Mouse (Mus musculus): Measurements from ENCODE around the gene Gfy. TPM values are rescaled to one million over a fixed set of nuclear protein-coding genes. Genes with fewer than 3 reads are reported as not detected.
A peak's percentile ranks its signal among the peaks of the same experiment; 100 is the strongest.
"Not testable (repeated sequence)": the region's sequence is repeated elsewhere in the genome, so short reads cannot be mapped to it uniquely, and the experiment has no call there.

Gfy gene
- polyA plus RNA-seq, 1 experiment from 2014 or later: not detected

DNA sequence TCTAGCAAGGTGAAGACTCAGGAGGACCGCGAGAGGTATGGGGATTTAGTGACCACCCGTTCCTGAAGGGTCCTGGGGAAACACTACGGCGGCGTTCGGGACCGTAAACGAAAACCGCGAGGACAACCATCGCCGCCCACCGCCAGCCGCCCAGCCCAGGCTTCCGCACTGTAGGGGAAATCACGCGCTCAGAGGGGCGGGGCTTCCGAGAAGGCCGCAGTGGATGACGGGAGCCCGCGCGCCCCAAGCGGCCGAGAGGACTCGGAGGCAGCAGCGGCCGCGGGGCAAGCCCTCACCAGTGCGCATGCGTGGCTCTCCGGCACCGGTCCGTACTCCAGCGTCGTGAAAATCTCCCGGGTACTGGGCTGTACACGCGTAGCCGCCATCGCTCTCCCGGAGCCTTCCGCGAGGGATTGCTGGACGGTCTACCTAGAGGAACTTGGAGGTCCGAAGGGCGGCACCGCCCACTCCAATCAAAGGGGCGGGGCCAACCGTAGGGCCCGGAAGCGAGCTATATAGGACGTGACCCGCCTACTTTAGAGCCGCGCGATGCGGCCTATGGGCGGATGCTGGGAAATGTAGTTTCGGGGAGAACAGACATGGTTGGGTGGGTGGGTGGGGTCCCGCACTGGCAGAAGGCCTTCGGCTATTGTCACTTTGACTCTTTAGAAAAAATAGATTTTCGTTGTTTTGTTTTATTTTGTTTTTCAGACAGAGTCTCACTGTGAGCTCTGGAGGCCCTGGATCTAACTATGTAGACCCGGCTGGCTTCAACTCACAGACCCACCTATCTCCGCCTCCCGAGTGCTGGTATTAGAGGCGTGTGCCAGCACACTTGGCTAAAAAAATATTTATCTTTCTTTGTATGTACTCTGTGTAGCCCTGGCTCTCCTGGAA lies 25.0 kb downstream of the Gfy start, which contains the start of the genes Pih1d1 and Aldh16a1:
TSS of gene Pih1d1 (plus strand) at position 208 of the 897 bp plus-strand sequence.
TSS of gene Aldh16a1 (minus strand) at position 489 of the 897 bp plus-strand sequence.
- Histone ChIP-seq H3K9me3 (no peaks in the 10 kb centered on the region), H3K4me3 (replicated peaks) (peak within 1 kb of the TSS; percentile 59), H3K9ac (peak within 1 kb of the TSS; percentile 76), H3K36me3 (0 out of 2 replicates have a peak, but pooled peaks cover 4% of the 10 kb centered on the region), H3K4me1 (peaks cover 18% of the 10 kb centered on the region), H3K27ac (peak within 1 kb of the TSS; percentile 96), H3K4me2 (peak within 1 kb of the TSS; percentile 72), H3K27me3 (replicated peaks) (no peaks in the 10 kb centered on the region)
- ATAC-seq (ENCODE audit: insufficient read depth, low FRiP score, low read depth): peak; percentile 93
- 3% methylated on average over 69 of the region's 69 CpGs for WGBS

DNA sequence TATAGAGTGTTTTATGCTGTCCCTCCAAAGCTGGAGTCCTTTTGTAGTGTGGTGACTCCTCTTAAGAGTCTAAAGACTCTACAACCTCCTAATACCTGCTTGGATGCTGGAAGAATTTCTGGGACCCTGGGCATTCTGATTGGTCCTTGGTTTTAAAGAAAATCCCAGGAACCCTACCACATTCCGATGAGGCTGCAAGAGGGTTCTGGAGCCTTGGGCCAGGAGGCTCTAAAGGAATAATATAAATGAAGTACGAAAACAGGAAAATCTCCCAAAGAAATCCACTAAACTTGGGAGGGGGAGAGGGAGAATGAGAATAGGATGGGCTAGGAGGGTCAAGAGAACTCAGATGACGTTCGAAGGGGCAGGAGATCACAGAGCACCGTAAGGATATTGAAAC lies 25.8 kb downstream of the Gfy start:
- 0 out of 2 replicates have a peak, but pooled peaks cover 4% of the 10 kb centered on the region for H3K36me3 ChIP-seq
- peak overlapping the region; percentile 96 for H3K27ac ChIP-seq
- WGBS: 1% methylated on average over 5 of the region's 5 CpGs
- H3K4me2 ChIP-seq: peak overlapping the region; percentile 72
- ATAC-seq (ENCODE audit: insufficient read depth, low FRiP score, low read depth): no peak
- no peaks in the 10 kb centered on the region for H3K27me3 ChIP-seq (replicated peaks)
- H3K9ac ChIP-seq: peak overlapping the region; percentile 76
- H3K9me3 ChIP-seq: no peaks in the 10 kb centered on the region
- peaks cover 18% of the 10 kb centered on the region for H3K4me1 ChIP-seq
- H3K4me3 ChIP-seq (replicated peaks): peak overlapping the region; percentile 59

DNA sequence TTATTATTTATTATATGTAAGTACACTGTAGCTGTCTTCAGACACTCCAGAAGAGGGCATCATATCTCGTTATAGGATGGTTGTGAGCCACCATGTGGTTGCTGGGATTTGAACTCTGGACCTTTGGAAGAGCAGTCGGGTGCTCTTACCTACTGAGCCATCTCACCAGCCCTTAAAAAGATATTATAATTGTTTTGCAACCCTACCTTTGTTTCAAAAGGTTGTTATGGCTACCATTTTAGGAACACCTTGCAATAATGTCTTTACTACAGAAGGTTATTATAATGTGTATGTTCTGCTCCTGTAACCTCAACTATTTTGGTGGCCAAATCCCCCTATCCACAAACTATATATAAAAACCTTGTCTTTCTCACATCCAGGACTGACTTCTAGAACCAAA lies 26.3 kb downstream of the Gfy start:
- ATAC-seq (ENCODE audit: insufficient read depth, low FRiP score, low read depth); H3K27me3 ChIP-seq (replicated peaks); H3K4me3 ChIP-seq (replicated peaks); H3K36me3 ChIP-seq; H3K27ac ChIP-seq; H3K4me2 ChIP-seq; H3K9me3 ChIP-seq; H3K9ac ChIP-seq: not testable (repeated sequence)
- 84% methylated on average over 2 of the region's 2 CpGs for WGBS
- peaks cover 18% of the 10 kb centered on the region for H3K4me1 ChIP-seq

DNA sequence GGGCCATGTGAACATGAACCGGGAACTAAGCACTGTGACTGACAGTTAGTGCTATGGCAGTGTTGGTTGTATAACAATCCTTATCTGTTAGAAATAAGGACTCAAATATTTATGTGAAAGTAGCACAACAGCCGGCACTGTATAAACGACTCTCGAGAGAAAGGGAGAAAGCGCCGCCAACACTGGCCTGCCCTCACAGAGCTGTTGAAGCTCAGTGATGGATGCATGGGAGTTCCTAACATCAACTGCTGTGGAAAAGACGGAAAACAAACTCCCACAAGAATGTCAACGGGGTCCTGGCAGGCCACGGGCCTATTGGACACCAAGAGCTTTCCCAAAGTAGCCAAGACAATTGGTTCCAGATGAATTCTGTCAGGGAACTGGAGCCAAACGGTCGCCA lies 28.1 kb downstream of the Gfy start:
- peak overlapping the region; percentile 2; the same call in 1 of the 2 replicates for H3K4me2 ChIP-seq
- H3K9ac ChIP-seq: no peak overlapping the region
- H3K4me1 ChIP-seq: peaks cover 18% of the 10 kb centered on the region
- H3K36me3 ChIP-seq: 0 out of 2 replicates have a peak, but pooled peaks cover 8% of the 10 kb centered on the region
- H3K27ac ChIP-seq: peak overlapping the region; percentile 82
- 29% methylated on average over 11 of the region's 11 CpGs for WGBS
- no peak for ATAC-seq (ENCODE audit: insufficient read depth, low FRiP score, low read depth)
- no peak overlapping the region for H3K4me3 ChIP-seq (replicated peaks)
- H3K27me3 ChIP-seq (replicated peaks): no peaks in the 10 kb centered on the region
- H3K9me3 ChIP-seq: no peaks in the 10 kb centered on the region

DNA sequence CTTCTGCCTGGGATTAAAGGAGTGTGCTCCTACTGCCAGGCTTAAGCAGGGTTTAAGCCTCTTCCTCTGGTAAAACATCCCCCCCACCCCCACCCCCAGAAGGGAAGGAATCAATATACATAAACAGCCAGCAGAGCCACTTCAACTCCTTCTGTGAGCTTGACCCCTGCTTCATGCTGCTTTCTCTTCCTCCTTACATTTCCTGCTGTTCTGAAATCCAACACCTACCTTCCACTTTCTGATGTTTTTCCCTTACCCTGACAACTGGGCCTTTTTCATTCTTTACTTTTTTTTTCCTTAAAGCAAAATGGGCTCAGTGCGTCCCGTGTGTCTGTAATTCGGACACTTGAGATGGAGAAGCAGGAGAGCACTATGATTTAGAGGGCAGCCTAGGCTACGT lies 29.0 kb downstream of the Gfy start:
- peaks cover 17% of the 10 kb centered on the region for H3K4me1 ChIP-seq
- no peak overlapping the region for H3K9ac ChIP-seq
- H3K9me3 ChIP-seq: no peaks in the 10 kb centered on the region
- no peaks in the 10 kb centered on the region for H3K27me3 ChIP-seq (replicated peaks)
- ATAC-seq (ENCODE audit: insufficient read depth, low FRiP score, low read depth): no peak
- peak overlapping the region; percentile 82 for H3K27ac ChIP-seq
- no peak overlapping the region for H3K4me3 ChIP-seq (replicated peaks)
- H3K4me2 ChIP-seq: no peak overlapping the region; the same call in 1 of the 2 replicates
- H3K36me3 ChIP-seq: 0 out of 2 replicates have a peak, but pooled peaks cover 16% of the 10 kb centered on the region
- WGBS: 44% methylated on average over 4 of the region's 4 CpGs

DNA sequence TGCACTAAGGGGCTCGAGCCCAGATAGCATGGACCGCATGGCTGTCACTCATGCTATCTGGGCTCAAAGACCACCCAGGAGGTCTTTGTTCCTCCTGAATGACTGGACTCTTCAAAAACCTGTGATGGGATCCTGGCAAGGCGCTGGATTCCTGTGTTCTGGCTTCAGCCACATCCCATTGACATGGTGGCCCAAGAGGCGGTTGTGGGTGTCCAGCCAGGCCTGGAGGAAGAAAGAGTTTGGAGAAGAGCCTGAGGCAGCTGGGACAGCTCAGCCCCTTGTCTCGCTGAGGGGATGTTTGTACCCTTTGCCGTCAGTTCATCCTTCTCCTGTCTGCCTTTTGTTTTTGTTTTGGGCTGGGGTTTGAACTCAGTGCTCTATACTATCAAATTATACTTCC lies 29.8 kb downstream of the Gfy start:
- 53% methylated on average over 6 of the region's 6 CpGs for WGBS
- ATAC-seq (ENCODE audit: insufficient read depth, low FRiP score, low read depth): no peak
- H3K27me3 ChIP-seq (replicated peaks): no peaks in the 10 kb centered on the region
- peak overlapping the region; percentile 82 for H3K27ac ChIP-seq
- H3K36me3 ChIP-seq: 0 out of 2 replicates have a peak, but pooled peaks cover 22% of the 10 kb centered on the region
- H3K4me2 ChIP-seq: no peak overlapping the region
- H3K9ac ChIP-seq: no peak overlapping the region
- H3K9me3 ChIP-seq: no peaks in the 10 kb centered on the region
- no peak overlapping the region for H3K4me3 ChIP-seq (replicated peaks)
- H3K4me1 ChIP-seq: peaks cover 12% of the 10 kb centered on the region

DNA sequence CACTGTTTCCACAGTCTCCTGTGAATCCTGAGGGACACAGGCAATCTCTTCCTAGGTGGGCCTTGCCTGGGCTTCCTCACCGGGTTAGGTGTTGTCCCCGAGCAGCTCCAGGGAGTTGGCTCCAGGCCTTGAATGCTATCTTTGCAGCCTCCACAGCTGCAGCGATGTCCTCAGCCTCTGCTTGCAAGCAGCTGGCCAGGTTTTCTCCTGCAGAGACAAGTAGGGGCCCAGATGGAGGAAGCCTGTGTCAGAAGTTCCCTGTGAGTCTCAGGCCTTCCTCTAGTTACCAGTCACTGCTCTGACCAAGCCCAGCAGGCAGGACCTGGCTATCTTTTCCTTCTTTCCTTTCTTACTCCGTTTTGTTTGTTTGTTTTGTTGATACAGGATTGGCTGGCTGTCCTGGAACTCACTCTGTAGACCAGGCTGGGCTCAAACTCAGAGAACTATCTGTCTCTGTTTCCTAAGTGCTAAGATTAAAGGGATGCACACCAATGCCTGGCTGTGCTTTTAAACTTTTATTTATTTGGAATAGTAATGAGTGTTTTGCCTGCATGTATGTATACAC lies 30.8 kb downstream of the Gfy start:
- H3K36me3 ChIP-seq: 0 out of 2 replicates have a peak, but pooled peaks cover 23% of the 10 kb centered on the region
- peaks cover 12% of the 10 kb centered on the region for H3K4me1 ChIP-seq
- H3K27me3 ChIP-seq (replicated peaks): no peaks in the 10 kb centered on the region
- 59% methylated on average over 4 of the region's 4 CpGs for WGBS
- no peak overlapping the region for H3K4me2 ChIP-seq
- H3K9ac ChIP-seq: no peak overlapping the region
- 0 out of 2 replicates have a peak overlapping the region, but pooled peaks have one; percentile 42 for H3K27ac ChIP-seq
- no peaks in the 10 kb centered on the region for H3K9me3 ChIP-seq
- no peak overlapping the region for H3K4me3 ChIP-seq (replicated peaks)
- no peak for ATAC-seq (ENCODE audit: insufficient read depth, low FRiP score, low read depth)

DNA sequence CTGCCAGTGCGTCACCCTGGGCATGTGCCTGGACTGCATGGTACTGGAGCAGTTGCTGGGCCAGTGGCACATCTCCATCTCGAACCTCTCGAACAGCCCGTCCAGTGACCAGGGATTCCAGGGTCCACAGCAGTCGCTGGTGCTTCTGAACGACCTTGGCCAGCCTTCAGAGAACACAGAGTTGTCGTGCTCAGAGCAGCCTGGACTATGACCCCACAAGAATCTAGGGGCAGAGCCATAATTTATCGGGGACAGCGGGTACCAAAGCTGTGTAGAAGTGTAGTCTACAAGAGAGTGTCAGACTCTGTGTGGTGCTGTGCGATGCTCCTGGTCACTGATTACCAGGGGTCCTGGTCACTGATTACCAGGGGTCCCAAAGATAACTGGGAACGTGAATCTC lies 31.5 kb downstream of the Gfy start:
- no peak for ATAC-seq (ENCODE audit: insufficient read depth, low FRiP score, low read depth)
- Histone ChIP-seq H3K9me3 (no peaks in the 10 kb centered on the region), H3K27me3 (replicated peaks) (no peaks in the 10 kb centered on the region), H3K27ac (no peak overlapping the region), H3K4me2 (no peak overlapping the region), H3K36me3 (0 out of 2 replicates have a peak, but pooled peaks cover 30% of the 10 kb centered on the region), H3K4me3 (replicated peaks) (no peak overlapping the region), H3K9ac (no peak overlapping the region), H3K4me1 (peaks cover 12% of the 10 kb centered on the region)
- WGBS: 86% methylated on average over 11 of the region's 11 CpGs

DNA sequence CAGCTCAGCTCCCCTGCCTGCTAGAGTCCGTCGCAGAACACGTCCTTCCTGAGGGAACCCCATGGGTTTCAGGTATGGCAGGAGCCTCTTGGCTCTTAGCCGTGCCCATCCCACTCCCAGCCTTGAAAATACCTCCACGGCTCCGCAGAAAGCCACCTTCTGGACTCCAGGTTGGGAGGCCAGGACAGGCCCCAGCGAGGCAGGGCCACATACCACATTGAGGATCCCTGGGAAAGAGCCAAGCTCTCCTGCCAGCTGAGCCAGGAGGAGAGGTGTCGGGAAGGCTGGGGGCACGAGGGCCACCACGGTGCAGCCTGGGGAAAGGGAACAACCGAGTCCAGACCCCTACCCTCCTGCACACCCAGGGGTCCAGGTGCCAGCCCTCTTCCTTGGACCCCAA lies 32.1 kb downstream of the Gfy start:
- no peak overlapping the region for H3K27ac ChIP-seq

DNA sequence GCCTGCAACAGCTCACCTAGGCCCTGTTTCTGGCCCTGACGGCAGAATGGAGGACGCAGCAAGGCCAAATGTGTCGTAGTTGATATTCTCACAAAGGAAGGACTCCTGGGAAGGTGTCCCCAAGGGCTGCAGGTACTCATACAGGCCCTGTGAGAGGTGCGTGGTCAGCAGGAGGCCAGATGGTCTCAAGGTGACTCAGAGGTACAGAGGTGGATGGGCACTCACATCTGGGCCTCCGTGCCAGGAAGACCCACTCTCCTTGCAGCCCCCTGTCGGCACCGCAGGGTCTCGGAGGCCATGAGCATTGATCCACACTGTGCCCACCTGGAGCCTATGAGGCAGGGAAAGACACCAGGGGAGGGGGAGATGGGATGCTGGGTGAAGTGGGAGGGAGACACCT lies 33.9 kb downstream of the Gfy start:
- no peaks in the 10 kb centered on the region for H3K27me3 ChIP-seq (replicated peaks)
- H3K36me3 ChIP-seq: 0 out of 2 replicates have a peak, but pooled peaks cover 43% of the 10 kb centered on the region
- ATAC-seq (ENCODE audit: insufficient read depth, low FRiP score, low read depth): no peak
- peaks cover 1% of the 10 kb centered on the region for H3K4me1 ChIP-seq
- H3K4me2 ChIP-seq: no peak overlapping the region
- H3K4me3 ChIP-seq (replicated peaks): no peak overlapping the region
- H3K27ac ChIP-seq: no peak overlapping the region
- WGBS: 93% methylated on average over 8 of the region's 8 CpGs
- H3K9me3 ChIP-seq: no peaks in the 10 kb centered on the region
- H3K9ac ChIP-seq: no peak overlapping the region

More for the DNA sequence above, 32.1 kb downstream of the Gfy start:
- 94% methylated on average over 11 of the region's 11 CpGs for WGBS
- H3K4me3 ChIP-seq (replicated peaks): no peak overlapping the region
- no peaks in the 10 kb centered on the region for H3K9me3 ChIP-seq
- no peak overlapping the region for H3K9ac ChIP-seq
- H3K27me3 ChIP-seq (replicated peaks): no peaks in the 10 kb centered on the region
- H3K4me1 ChIP-seq: peaks cover 12% of the 10 kb centered on the region
- H3K4me2 ChIP-seq: no peak overlapping the region
- 0 out of 2 replicates have a peak, but pooled peaks cover 35% of the 10 kb centered on the region for H3K36me3 ChIP-seq
- no peak for ATAC-seq (ENCODE audit: insufficient read depth, low FRiP score, low read depth)

DNA sequence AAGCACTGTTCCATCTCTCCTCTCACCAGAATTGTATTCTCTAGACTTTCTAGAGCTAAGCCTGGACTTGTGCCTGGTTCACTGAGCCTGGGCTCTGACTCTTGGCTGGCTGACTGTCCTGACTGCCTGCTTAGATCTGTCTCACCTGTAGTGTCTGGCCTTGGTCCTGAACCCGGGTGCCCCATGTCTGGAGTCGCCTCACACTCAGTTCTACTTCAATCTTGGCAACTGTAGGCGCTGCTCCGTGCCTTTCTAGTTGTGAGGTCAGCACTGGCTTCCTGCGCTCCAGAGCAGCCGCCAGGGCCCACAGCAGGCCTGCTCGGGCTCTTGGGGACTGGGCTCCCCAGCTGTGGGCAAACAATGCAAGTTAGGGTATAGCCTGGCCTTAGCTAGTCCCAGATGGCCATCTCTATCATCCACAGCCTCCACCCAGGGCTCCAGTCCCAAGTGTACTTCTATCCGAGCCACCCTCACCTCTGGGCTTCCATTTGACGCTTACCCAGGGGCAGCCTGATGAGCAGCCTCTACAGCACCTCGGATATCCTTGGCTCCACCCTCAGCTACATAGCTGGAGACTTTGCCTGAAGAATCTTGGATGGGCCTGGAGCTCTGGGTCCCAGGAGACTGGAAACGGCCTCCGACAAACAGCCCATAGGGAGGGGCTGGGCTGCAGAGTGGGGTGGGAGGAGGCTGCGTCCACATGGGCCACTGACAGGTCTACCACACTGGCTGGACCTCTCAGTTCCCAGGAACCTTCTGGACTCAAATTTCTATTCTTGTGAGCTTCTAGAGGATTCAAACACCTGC lies 34.8 kb downstream of the Gfy start:
- 81% methylated on average over 13 of the region's 13 CpGs for WGBS
- H3K4me3 ChIP-seq (replicated peaks): no peak overlapping the region
- no peaks in the 10 kb centered on the region for H3K27me3 ChIP-seq (replicated peaks)
- H3K9ac ChIP-seq: no peak overlapping the region
- H3K4me2 ChIP-seq: no peak overlapping the region
- no peak overlapping the region for H3K27ac ChIP-seq
- H3K4me1 ChIP-seq: no peaks in the 10 kb centered on the region
- 0 out of 2 replicates have a peak, but pooled peaks cover 43% of the 10 kb centered on the region for H3K36me3 ChIP-seq
- no peak for ATAC-seq (ENCODE audit: insufficient read depth, low FRiP score, low read depth)
- no peaks in the 10 kb centered on the region for H3K9me3 ChIP-seq

Measured in stomach, embryonic 15.5 days (tissue).